Mouse (Mus musculus): ENCODE measurements around the gene Phc3. TPM values are rescaled to one million over a fixed set of nuclear protein-coding genes. Genes with fewer than 3 reads are reported as not detected.
A peak's percentile ranks its signal among the peaks of the same experiment; 100 is the strongest.

The Phc3 gene
- polyA plus RNA-seq, 1 experiment from 2014 or later, result 4.4 TPM

DNA sequence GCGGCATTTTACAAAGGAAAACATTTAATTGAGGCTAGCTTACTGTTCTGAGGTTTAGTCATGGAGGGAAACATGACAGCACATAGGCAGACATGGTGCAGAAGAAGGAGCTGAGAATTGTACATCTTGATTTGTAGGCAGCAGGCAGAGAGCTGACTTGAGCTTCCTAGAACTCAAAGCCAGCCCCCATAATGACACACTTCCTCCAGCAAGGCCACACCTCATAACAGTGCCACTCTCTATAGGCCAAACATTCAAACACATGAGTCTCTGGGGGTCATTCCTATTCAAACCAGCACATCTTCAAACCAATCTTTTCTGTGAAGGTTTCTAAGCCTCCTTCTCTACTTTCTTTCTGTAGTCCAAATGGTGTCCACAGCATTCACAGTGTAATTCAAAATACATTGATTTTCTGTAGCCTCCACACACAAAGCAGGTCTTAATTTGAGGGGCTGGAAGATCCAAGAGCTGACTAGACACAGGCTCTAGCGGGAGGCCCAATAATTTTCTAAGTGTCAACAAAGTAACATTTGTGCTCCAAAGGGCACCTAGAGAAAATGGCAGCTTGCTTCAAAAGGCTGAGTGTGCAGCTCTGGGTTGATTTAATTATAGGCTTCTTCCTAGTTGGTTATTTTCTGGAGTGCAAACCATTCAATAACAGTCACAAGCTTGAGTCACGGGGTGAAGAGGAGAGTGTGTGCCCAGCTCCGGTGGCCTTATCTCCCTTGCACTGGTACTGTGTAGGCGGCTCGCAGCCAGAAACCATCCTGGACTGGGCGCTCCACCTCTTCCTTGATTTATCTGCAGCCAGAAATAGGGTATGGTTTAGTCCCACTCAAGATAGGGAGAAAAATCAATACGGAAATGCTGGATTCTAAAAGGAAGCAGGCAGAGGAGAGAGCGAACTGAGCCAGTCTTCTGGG, 18.4 kb upstream of the Phc3 start:
- no peaks in the 10 kb centered on the region for H3K36me3 ChIP-seq (ENCODE audit: insufficient read depth, low read length)
- H3K27me3 ChIP-seq (replicated peaks; ENCODE audit: insufficient read depth, low read length), result no peaks in the 10 kb centered on the region
- TF ChIP-seq CTCF (IDR thresholded peaks at IDR 0.05), result no peak
- no peak for TF ChIP-seq EP300 (IDR thresholded peaks at IDR 0.05)
- WGBS, result 78% methylated on average over 9 of the region's 9 CpGs
- no peak for DNase-seq (ENCODE audit: low spot score)
- no peaks in the 10 kb centered on the region for H3K4me1 ChIP-seq (ENCODE audit: insufficient read depth, low read depth, low read length)
- no peak overlapping the region for H3K4me3 ChIP-seq (ENCODE audit: low read depth, low read length)
- no peak overlapping the region for H3K27ac ChIP-seq (ENCODE audit: low read length)
- H3K9me3 ChIP-seq (ENCODE audit: low read length), result no peaks in the 10 kb centered on the region
- H3K9ac ChIP-seq (replicated peaks; ENCODE audit: low read depth), result no peak overlapping the region
- no peak overlapping the region for H3K4me2 ChIP-seq (replicated peaks; ENCODE audit: low read depth, low read length)
- ATAC-seq, result no peak

DNA sequence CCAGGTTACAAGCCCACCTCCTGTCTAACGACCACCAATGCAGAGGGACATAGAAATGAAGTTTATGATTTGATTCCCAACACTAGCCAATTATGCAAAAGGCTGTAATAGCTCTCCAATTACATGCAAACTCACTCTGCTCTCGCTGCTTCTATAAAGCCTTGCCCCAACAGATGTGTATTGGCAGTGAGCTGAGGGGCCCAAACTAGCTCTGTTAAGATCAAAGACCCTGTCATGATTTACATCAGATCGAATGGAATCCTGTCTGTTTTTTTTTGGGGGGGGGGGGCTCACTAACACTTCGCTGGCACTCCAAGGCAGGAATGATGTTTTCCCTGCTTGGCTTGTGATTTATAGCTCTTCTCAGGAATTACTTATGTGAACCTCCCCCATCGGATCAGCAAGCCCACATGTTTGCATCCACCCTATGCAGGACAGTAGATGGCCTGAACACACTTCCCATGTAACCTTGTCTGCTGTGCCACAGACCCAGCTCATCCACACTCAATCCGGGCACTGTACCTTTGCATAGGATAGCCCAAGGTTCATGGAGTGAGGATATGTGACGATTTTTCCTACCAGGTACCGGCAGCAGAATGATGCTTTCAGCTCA, 13.8 kb upstream of the Phc3 start:
- Histone ChIP-seq H3K4me3 (ENCODE audit: low read depth, low read length) (no peak overlapping the region), H3K36me3 (ENCODE audit: insufficient read depth, low read length) (no peaks in the 10 kb centered on the region), H3K9ac (replicated peaks; ENCODE audit: low read depth) (no peak overlapping the region), H3K9me3 (ENCODE audit: low read length) (no peaks in the 10 kb centered on the region), H3K27ac (ENCODE audit: low read length) (no peak overlapping the region), H3K4me2 (replicated peaks; ENCODE audit: low read depth, low read length) (no peak overlapping the region), H3K27me3 (replicated peaks; ENCODE audit: insufficient read depth, low read length) (no peaks in the 10 kb centered on the region), H3K4me1 (ENCODE audit: insufficient read depth, low read depth, low read length) (no peaks in the 10 kb centered on the region)
- TF ChIP-seq CTCF (IDR thresholded peaks at IDR 0.05) (no peak), EP300 (IDR thresholded peaks at IDR 0.05) (no peak)
- 52% methylated on average over 8 of the region's 8 CpGs for WGBS
- DNase-seq (ENCODE audit: low spot score), result no peak
- ATAC-seq, result no peak

DNA sequence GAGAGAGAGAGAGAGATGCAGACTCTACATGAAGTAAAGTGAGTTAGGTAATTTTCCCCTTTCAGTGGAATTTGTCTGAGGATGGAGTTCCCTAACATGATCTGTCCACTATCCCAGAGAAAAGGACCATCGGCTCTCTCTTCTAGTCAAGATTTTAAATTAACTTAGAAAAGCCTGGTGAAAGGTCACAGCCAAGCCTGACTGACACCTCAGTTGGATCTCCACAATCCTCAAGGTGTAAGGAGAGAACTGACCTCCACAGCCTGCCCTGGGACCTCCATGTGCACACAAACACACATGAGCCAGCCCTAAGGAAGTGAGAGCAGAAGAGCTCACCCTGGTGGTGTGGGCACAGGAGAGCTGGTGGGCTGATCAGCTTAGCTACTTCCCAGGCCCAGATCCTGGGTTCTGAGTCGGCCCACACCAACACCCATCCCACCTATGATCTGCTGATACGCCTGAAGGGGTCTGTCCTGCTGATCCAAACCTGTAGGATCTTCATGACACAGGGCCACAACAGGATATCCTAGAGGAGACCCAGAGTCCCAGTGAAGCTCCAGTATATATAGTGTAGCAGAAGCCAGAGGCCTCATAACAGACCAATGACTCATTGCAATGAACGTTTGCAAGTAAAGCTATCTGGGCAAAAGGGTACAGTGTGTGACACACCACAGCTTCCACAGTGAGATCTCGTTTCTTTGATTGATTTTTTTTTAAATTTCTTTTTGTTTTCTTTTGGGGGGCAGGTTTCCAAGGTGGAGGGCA, 12.6 kb upstream of the Phc3 start:
- ATAC-seq, result peak; percentile 43; the same call in 1 of the 2 replicates
- no peaks in the 10 kb centered on the region for H3K27me3 ChIP-seq (replicated peaks; ENCODE audit: insufficient read depth, low read length)
- TF ChIP-seq EP300 (IDR thresholded peaks at IDR 0.05), result no peak
- TF ChIP-seq CTCF (IDR thresholded peaks at IDR 0.05), result peak; percentile 19
- WGBS, result 60% methylated on average over 5 of the region's 5 CpGs
- H3K4me1 ChIP-seq (ENCODE audit: insufficient read depth, low read depth, low read length), result no peaks in the 10 kb centered on the region
- no peak overlapping the region for H3K9ac ChIP-seq (replicated peaks; ENCODE audit: low read depth)
- no peaks in the 10 kb centered on the region for H3K36me3 ChIP-seq (ENCODE audit: insufficient read depth, low read length)
- no peak overlapping the region for H3K4me3 ChIP-seq (ENCODE audit: low read depth, low read length)
- H3K9me3 ChIP-seq (ENCODE audit: low read length), result no peaks in the 10 kb centered on the region
- no peak for DNase-seq (ENCODE audit: low spot score)
- no peak overlapping the region for H3K4me2 ChIP-seq (replicated peaks; ENCODE audit: low read depth, low read length)
- H3K27ac ChIP-seq (ENCODE audit: low read length), result no peak overlapping the region

DNA sequence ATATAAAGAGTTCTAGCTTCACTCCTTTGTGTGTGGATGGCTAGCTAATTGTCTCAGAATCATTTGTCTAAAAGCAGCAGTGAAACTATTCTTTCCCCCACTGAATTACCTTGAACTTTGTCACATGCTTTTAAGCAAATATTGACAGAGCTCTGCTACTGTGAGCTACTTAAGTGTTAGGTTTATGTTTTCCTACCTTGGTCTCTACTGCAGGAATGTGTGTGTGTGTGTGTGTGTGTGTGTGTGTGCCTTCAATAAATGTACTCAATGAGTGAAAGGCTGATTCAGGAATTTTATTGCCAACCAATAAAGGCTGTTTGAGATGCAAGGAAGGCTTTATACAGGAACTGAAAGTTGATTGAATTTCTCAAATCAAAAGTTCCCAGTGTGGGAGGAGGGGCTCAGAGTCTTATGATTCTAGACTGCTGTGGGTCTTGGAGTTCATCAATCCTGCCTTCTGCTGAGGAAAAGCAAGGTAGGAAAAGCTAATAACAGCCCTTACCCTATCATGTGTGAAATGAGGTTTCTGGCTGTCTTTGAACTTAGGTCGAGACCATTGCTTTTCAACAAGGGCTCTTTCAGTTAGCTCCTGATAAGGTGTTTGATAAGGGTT, 7.9 kb upstream of the Phc3 start:
- peak; percentile 88 for ATAC-seq
- peak; percentile 81 for DNase-seq (ENCODE audit: low spot score)
- Histone ChIP-seq H3K4me1 (ENCODE audit: insufficient read depth, low read depth, low read length) (no peaks in the 10 kb centered on the region), H3K4me3 (ENCODE audit: low read depth, low read length) (no peak overlapping the region), H3K9me3 (ENCODE audit: low read length) (no peaks in the 10 kb centered on the region), H3K27me3 (replicated peaks; ENCODE audit: insufficient read depth, low read length) (no peaks in the 10 kb centered on the region), H3K9ac (replicated peaks; ENCODE audit: low read depth) (no peak overlapping the region), H3K4me2 (replicated peaks; ENCODE audit: low read depth, low read length) (no peak overlapping the region), H3K36me3 (ENCODE audit: insufficient read depth, low read length) (no peaks in the 10 kb centered on the region), H3K27ac (ENCODE audit: low read length) (peak overlapping the region; percentile 4; the same call in 1 of the 2 replicates)
- WGBS, result 41% methylated on average over 1 of the region's 1 CpGs
- no peak for TF ChIP-seq CTCF (IDR thresholded peaks at IDR 0.05)
- TF ChIP-seq EP300 (IDR thresholded peaks at IDR 0.05), result peak; percentile 88

DNA sequence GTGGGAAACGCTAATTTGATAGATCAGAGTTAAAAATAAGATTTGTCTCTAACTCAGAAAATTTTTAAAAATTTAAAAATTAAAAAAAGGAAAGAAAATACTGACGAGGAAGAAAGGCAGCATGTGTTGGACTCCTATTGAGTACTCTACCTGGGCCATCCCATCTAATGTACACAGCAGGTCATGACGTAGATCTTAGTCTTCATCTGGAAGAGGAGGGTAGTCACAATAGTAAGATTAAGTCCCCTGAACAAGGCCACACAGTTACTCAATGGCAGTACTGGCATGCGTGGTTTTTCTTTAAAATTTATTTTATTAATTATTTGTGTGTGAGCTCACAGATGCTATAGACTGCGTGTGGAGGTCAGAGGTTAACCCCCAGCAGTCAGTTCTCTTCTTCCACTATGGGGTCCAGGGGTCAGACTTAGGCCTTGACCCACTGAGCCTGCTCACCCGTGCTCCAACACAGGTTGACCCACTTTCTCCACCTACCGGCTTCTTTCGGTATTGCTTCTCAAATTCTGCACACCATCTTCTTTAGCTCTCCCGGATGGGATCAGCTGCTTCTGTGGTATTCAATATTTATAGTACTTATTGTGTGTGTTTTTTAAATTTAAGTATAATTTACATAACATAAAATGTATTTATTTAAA, 6.0 kb upstream of the Phc3 start:
- no peak overlapping the region for H3K9ac ChIP-seq (replicated peaks; ENCODE audit: low read depth)
- DNase-seq (ENCODE audit: low spot score) (peak; percentile 55), ATAC-seq (peak; percentile 40; the same call in 1 of the 2 replicates)
- H3K9me3 ChIP-seq (ENCODE audit: low read length), result no peaks in the 10 kb centered on the region
- no peak overlapping the region for H3K4me2 ChIP-seq (replicated peaks; ENCODE audit: low read depth, low read length)
- H3K27me3 ChIP-seq (replicated peaks; ENCODE audit: insufficient read depth, low read length), result no peaks in the 10 kb centered on the region
- H3K27ac ChIP-seq (ENCODE audit: low read length), result no peak overlapping the region
- H3K4me3 ChIP-seq (ENCODE audit: low read depth, low read length), result no peak overlapping the region
- H3K4me1 ChIP-seq (ENCODE audit: insufficient read depth, low read depth, low read length), result no peaks in the 10 kb centered on the region
- no peaks in the 10 kb centered on the region for H3K36me3 ChIP-seq (ENCODE audit: insufficient read depth, low read length)
- TF ChIP-seq EP300 (IDR thresholded peaks at IDR 0.05) (no peak), CTCF (IDR thresholded peaks at IDR 0.05) (peak; percentile 79)
- WGBS, result 45% methylated on average over 9 of the region's 9 CpGs

Data from lung, postnatal 0 days (tissue).